ENCODE assay signal across 26 mouse cellular contexts in the genomic region with DNA sequence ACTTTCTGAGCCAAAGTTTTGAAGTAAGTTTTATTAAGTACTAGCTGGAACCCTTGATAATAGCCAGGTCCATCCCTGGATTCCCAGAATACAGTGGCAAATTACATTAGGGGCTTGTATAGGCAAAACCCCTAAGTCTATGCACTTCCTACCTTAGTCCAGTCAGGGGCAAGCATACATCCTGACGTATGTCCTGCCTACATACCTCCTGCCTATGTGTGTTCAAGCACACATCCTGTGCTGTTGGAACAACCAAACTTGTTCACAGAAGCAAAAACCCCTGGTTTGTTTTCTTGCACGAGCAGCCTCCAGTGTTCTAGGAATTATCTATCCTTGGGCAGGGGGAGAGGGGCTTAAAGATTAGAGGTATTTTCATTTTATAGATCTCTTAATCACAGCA.
A peak's percentile ranks its signal among the peaks of the same experiment; 100 is the strongest.
DNase-seq lines count a peak whose midpoint lies in the region; ATAC-seq and TF ChIP-seq lines count a peak whose summit lies in the region.
"Had no signal": no experiment of that assay in that cellular context is flagged by ENCODE, and none has a peak within 500 bp of the region (broad histone marks: within the 10 kb centered on the region; RNA-seq: fewer than 3 reads in every experiment).

No protein-coding gene starts in this region.

- no peaks in the 10 kb centered on the region for H3K9me3 ChIP-seq in liver, embryonic 12.5 days (replicated peaks)
- no peaks in the 10 kb centered on the region for H3K9me3 ChIP-seq in liver, postnatal 0 days (ENCODE audit: low read length)
- no peaks in the 10 kb centered on the region for H3K9me3 ChIP-seq in forebrain, embryonic 15.5 days
- H3K9me3 ChIP-seq: embryonic facial prominence, embryonic 12.5 days; embryonic facial prominence, embryonic 15.5 days; G1E; heart, embryonic 10.5 days; heart, embryonic 13.5 days; hindbrain, embryonic 13.5 days; intestine, embryonic 15.5 days had no signal

- no peak overlapping the region for H3K4me3 ChIP-seq in liver, embryonic 12.5 days
- H3K4me3 ChIP-seq in liver, postnatal 0 days (ENCODE audit: low read depth, low read length): no peak overlapping the region
- H3K4me3 ChIP-seq in forebrain, embryonic 15.5 days: no peak overlapping the region
- H3K4me3 ChIP-seq: embryonic facial prominence, embryonic 12.5 days; embryonic facial prominence, embryonic 15.5 days; heart, adult 2 months; heart, embryonic 10.5 days; heart, embryonic 13.5 days; hindbrain, embryonic 13.5 days; intestine, embryonic 15.5 days had no signal

- TF ChIP-seq EP300 in liver, postnatal 0 days (IDR thresholded peaks at IDR 0.05; ENCODE audit: low read depth): no peak

- DNase-seq in liver, postnatal 0 days: no peak
- peak; percentile 40 to 49 for DNase-seq in B cell, adult 2 months
- no peak for DNase-seq in adipocyte (ENCODE audit: low spot score)
- DNase-seq: adrenal gland, adult 2 months; adrenal gland, postnatal 14 days; cerebellum, adult 11 months; cerebellum, adult 2 months; cerebellum, adult 9-11 months; cerebellum, postnatal 25 days; gastrocnemius, postnatal 25 days; heart, adult 2 months; heart, postnatal 14 days had no signal

- no peaks in the 10 kb centered on the region for H3K27me3 ChIP-seq in liver, embryonic 12.5 days (replicated peaks)
- no peaks in the 10 kb centered on the region for H3K27me3 ChIP-seq in liver, postnatal 0 days (ENCODE audit: insufficient read depth, low read length)
- H3K27me3 ChIP-seq in forebrain, embryonic 15.5 days: no peaks in the 10 kb centered on the region
- H3K27me3 ChIP-seq: CH12.LX; embryonic facial prominence, embryonic 12.5 days; embryonic facial prominence, embryonic 15.5 days; heart, embryonic 13.5 days; hindbrain, embryonic 13.5 days; intestine, embryonic 15.5 days; Patski had no signal

- 0 out of 2 replicates have a peak overlapping the region, but pooled peaks have one; percentile 45 for H3K27ac ChIP-seq in liver, embryonic 12.5 days
- H3K27ac ChIP-seq in liver, postnatal 0 days (ENCODE audit: low read depth): no peak overlapping the region
- no peak overlapping the region for H3K27ac ChIP-seq in forebrain, embryonic 15.5 days (replicated peaks)
- H3K27ac ChIP-seq: embryonic facial prominence, embryonic 12.5 days; embryonic facial prominence, embryonic 15.5 days; heart, adult 2 months; heart, embryonic 13.5 days; hindbrain, embryonic 13.5 days; intestine, embryonic 15.5 days had no signal

- H3K4me1 ChIP-seq in liver, embryonic 12.5 days: peaks cover 26% of the 10 kb centered on the region
- 0 out of 2 replicates have a peak, but pooled peaks cover 4% of the 10 kb centered on the region for H3K4me1 ChIP-seq in liver, postnatal 0 days (ENCODE audit: insufficient read depth)
- no peaks in the 10 kb centered on the region for H3K4me1 ChIP-seq in forebrain, embryonic 15.5 days
- H3K4me1 ChIP-seq: embryonic facial prominence, embryonic 15.5 days; heart, embryonic 10.5 days; heart, embryonic 13.5 days; hindbrain, embryonic 13.5 days; intestine, embryonic 15.5 days had no signal

- H3K9ac ChIP-seq in liver, embryonic 12.5 days: no peak overlapping the region
- H3K9ac ChIP-seq in liver, postnatal 0 days (replicated peaks): no peak overlapping the region
- H3K9ac ChIP-seq in forebrain, embryonic 15.5 days (replicated peaks): no peak overlapping the region
- H3K9ac ChIP-seq: embryonic facial prominence, embryonic 12.5 days; embryonic facial prominence, embryonic 15.5 days; heart, embryonic 13.5 days; hindbrain, embryonic 13.5 days; intestine, embryonic 15.5 days had no signal

- no peaks in the 10 kb centered on the region for H3K36me3 ChIP-seq in liver, embryonic 12.5 days
- H3K36me3 ChIP-seq in liver, postnatal 0 days (replicated peaks; ENCODE audit: insufficient read depth, low read length): no peaks in the 10 kb centered on the region
- H3K36me3 ChIP-seq in forebrain, embryonic 15.5 days: no peaks in the 10 kb centered on the region
- H3K36me3 ChIP-seq: embryonic facial prominence, embryonic 12.5 days; embryonic facial prominence, embryonic 15.5 days; heart, embryonic 10.5 days; heart, embryonic 13.5 days; hindbrain, embryonic 13.5 days; intestine, embryonic 15.5 days had no signal

- H3K4me2 ChIP-seq in liver, embryonic 12.5 days: no peak overlapping the region
- H3K4me2 ChIP-seq in liver, postnatal 0 days (ENCODE audit: low read depth, low read length): no peak overlapping the region
- H3K4me2 ChIP-seq in forebrain, embryonic 15.5 days (replicated peaks): no peak overlapping the region
- H3K4me2 ChIP-seq: embryonic facial prominence, embryonic 12.5 days; embryonic facial prominence, embryonic 15.5 days; heart, embryonic 13.5 days; hindbrain, embryonic 13.5 days; intestine, embryonic 15.5 days had no signal

- ATAC-seq in liver, embryonic 12.5 days: no peak
- no peak for ATAC-seq in liver, postnatal 0 days
- ATAC-seq in neutrophil, adult 5-6 weeks (ENCODE audit: extremely low read depth, insufficient number of reproducible peaks, low FRiP score, poor library complexity, severe bottlenecking): peak; percentile 90
- no peak for ATAC-seq in forebrain, embryonic 15.5 days (replicated peaks)
- ATAC-seq: forebrain, embryonic 14.5 days; hindbrain, embryonic 16.5 days; intestine, embryonic 15.5 days had no signal

- WGBS in liver, embryonic 12.5 days (ENCODE audit: insufficient replicate concordance): 50% methylated on average over 2 of the region's 2 CpGs
- WGBS in liver, postnatal 0 days (ENCODE audit: insufficient replicate concordance): 48% methylated on average over 2 of the region's 2 CpGs
- 67% methylated on average over 2 of the region's 2 CpGs for WGBS in forebrain, embryonic 15.5 days

- TF ChIP-seq CTCF in liver, postnatal 0 days (IDR thresholded peaks at IDR 0.05; ENCODE audit: low read depth): no peak

Comparison
In these comparisons a context has a peak if more than half of its experiments do, and no peak if none do; other contexts are left out.
1. DNase-seq: peak in B cell, adult 2 months (2 of 2); none in liver, postnatal 0 days (single experiment) and adipocyte (single experiment).